In the genomic region with DNA sequence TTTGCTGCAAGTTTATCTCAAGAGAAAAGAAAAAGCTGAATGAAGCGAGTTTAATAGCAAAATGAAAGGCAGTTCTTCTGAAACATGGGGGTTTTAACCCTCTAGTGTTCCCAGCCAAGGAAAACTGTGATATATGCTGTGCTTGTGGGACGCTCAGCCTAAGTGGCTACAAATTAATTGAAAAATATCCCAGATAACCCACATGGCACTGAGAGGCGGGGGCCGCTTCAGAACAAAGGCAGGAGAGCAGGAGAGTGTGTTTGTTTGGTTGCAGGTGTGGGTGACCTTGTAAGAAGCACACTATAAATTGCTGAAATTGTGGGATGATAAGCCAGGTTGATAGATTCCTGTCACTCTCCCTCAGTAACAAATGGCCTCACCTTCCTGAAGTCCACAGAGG, we compare ENCODE assay signal across 16 mouse cellular contexts.
"Had no signal": no experiment of that assay in that cellular context is flagged by ENCODE, and none has a peak within 500 bp of the region (broad histone marks: within the 10 kb centered on the region; RNA-seq: fewer than 3 reads in every experiment).

No protein-coding gene starts in this region.

- H3K36me3 ChIP-seq: limb, embryonic 12.5 days; liver, embryonic 13.5 days; lung, embryonic 15.5 days had no signal

- ATAC-seq: liver, postnatal 0 days had no signal

- H3K27me3 ChIP-seq: limb, embryonic 12.5 days; liver, embryonic 13.5 days; lung, embryonic 15.5 days; megakaryocyte, embryonic 14.5 days had no signal

- H3K9ac ChIP-seq: limb, embryonic 12.5 days; liver, embryonic 13.5 days; liver, postnatal 0 days; lung, embryonic 15.5 days had no signal

- H3K4me1 ChIP-seq: liver, embryonic 13.5 days; lung, embryonic 15.5 days; megakaryocyte, embryonic 14.5 days had no signal

- H3K27ac ChIP-seq: kidney, postnatal 0 days; limb, embryonic 12.5 days; liver, embryonic 13.5 days; lung, embryonic 15.5 days; macrophage had no signal

- DNase-seq: kidney, adult 11 months; kidney, adult 9 months; kidney, postnatal 36 days; layer of hippocampus, adult 9-11 months; layer of hippocampus, postnatal 36 days; liver; liver, embryonic 13.5 days; liver, postnatal 0 days; lung, postnatal 14 days; thymus, postnatal 36 days had no signal

- H3K4me3 ChIP-seq: limb, embryonic 12.5 days; liver, embryonic 13.5 days; lung, embryonic 15.5 days; megakaryocyte, embryonic 14.5 days; myocyte had no signal

- H3K4me2 ChIP-seq: limb, embryonic 12.5 days; liver, embryonic 13.5 days; lung, embryonic 15.5 days had no signal

- H3K9me3 ChIP-seq: limb, embryonic 12.5 days; liver, embryonic 13.5 days; lung, embryonic 15.5 days had no signal
